Mouse (Mus musculus): ENCODE data around the gene Etl4.

DNA sequence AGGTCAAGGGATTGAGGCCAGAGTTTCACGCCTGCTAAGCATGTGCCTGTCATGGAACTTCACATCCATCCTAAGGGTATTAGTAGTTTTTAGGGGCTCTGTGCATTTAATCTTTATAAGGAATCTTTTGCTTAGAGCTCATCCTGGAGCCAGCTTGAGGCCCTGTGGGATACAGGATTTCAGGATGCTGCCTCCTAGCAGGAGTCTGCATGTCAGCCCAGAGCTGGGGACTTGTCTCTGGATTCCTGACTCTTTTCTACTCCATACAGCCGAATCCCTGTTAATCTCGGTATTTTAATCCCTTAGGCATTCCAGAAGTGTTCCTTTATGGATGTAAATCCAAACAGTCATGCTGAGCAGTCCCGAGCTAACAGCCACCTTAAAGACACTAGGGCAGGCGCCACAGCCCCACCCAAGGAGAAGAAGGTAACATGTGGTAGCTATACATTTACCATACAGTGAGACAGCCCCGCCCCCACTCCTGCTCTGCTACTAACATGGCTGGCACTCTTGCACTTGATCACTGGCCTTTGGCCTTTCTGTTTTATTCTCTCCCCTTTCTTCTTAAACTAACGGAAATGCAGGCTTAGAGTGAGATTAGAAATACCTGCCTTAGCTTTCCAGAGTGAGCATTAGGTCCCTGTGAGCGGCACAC lies 891.8 kb downstream of the Etl4 start:
- no peak for TF ChIP-seq POLR2A (IDR thresholded peaks at IDR 0.05; ENCODE audit: low read depth, low read length)
- no peak for TF ChIP-seq CTCF (IDR thresholded peaks at IDR 0.05; ENCODE audit: extremely low read depth, insufficient read length, insufficient replicate concordance, low read depth, low read length)

Measured in small intestine, adult 2 months (tissue).